ENCODE assay signal across 18 mouse cellular contexts in the genomic region with DNA sequence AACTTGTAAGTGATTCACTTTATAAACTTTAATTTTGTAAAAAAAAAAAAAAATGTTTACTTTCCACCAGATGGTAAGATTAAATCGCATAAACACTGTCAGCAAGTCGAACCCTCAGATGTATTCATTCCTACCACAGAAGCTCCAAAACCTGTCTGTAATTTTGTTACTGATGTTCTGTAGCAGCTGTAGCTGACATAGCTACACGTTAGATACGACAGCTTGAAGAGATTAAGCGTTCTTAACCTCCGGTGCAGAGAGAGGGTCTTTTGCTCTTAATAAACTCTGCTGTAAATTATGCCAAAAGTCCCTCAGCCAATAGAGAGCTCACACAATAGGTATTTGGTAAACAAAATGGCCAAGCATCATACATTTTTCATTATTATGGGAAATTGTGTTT. TPM values are rescaled to one million over a fixed set of nuclear protein-coding genes. Genes with fewer than 3 reads are reported as not detected.
DNase-seq lines count a peak whose midpoint lies in the region; ATAC-seq lines count a peak whose summit lies in the region.
"Had no signal": no experiment of that assay in that cellular context is flagged by ENCODE, and none has a peak within 500 bp of the region (broad histone marks: within the 10 kb centered on the region; RNA-seq: fewer than 3 reads in every experiment).

No protein-coding gene starts in this region.

- H3K9ac ChIP-seq in embryonic facial prominence, embryonic 11.5 days (replicated peaks; ENCODE audit: low read length) = no peak overlapping the region
- H3K9ac ChIP-seq in lung, embryonic 15.5 days = no peak overlapping the region
- H3K9ac ChIP-seq in embryonic facial prominence, embryonic 13.5 days = no peak overlapping the region
- no peak overlapping the region for H3K9ac ChIP-seq in limb, embryonic 13.5 days
- H3K9ac ChIP-seq: embryonic facial prominence, embryonic 12.5 days; forebrain, embryonic 13.5 days; forebrain, postnatal 0 days; heart, embryonic 12.5 days; hindbrain, embryonic 15.5 days had no signal

- H3K27me3 ChIP-seq in embryonic facial prominence, embryonic 11.5 days (ENCODE audit: control insufficient read depth, insufficient read depth, low read length) = no peaks in the 10 kb centered on the region
- no peaks in the 10 kb centered on the region for H3K27me3 ChIP-seq in embryonic facial prominence, embryonic 10.5 days (replicated peaks; ENCODE audit: low read depth, poor library complexity, severe bottlenecking)
- H3K27me3 ChIP-seq in lung, embryonic 15.5 days = peaks cover 26% of the 10 kb centered on the region; the same call in 1 of the 2 replicates
- no peaks in the 10 kb centered on the region for H3K27me3 ChIP-seq in embryonic facial prominence, embryonic 13.5 days
- H3K27me3 ChIP-seq in limb, embryonic 13.5 days = peaks cover 10% of the 10 kb centered on the region; the same call in 1 of the 2 replicates
- H3K27me3 ChIP-seq: embryonic facial prominence, embryonic 12.5 days; forebrain, embryonic 13.5 days; heart, embryonic 12.5 days; hindbrain, embryonic 15.5 days had no signal

- H3K4me1 ChIP-seq in embryonic facial prominence, embryonic 11.5 days (ENCODE audit: control insufficient read depth, insufficient read depth, low read length) = no peaks in the 10 kb centered on the region; the same call in 1 of the 2 replicates
- peaks cover 17% of the 10 kb centered on the region for H3K4me1 ChIP-seq in embryonic facial prominence, embryonic 10.5 days
- H3K4me1 ChIP-seq in lung, embryonic 15.5 days = peaks cover 4% of the 10 kb centered on the region; the same call in 1 of the 2 replicates
- H3K4me1 ChIP-seq in embryonic facial prominence, embryonic 13.5 days = peaks cover 6% of the 10 kb centered on the region; the same call in 1 of the 2 replicates
- peaks cover 9% of the 10 kb centered on the region for H3K4me1 ChIP-seq in limb, embryonic 13.5 days
- H3K4me1 ChIP-seq: embryonic facial prominence, embryonic 12.5 days; forebrain, embryonic 13.5 days; heart, embryonic 12.5 days; hindbrain, embryonic 15.5 days had no signal

- no peak overlapping the region for H3K27ac ChIP-seq in embryonic facial prominence, embryonic 11.5 days (replicated peaks; ENCODE audit: low read depth, low read length)
- no peak overlapping the region for H3K27ac ChIP-seq in embryonic facial prominence, embryonic 10.5 days (replicated peaks)
- H3K27ac ChIP-seq in lung, embryonic 15.5 days = no peak overlapping the region
- no peak overlapping the region for H3K27ac ChIP-seq in embryonic facial prominence, embryonic 13.5 days
- no peak overlapping the region for H3K27ac ChIP-seq in limb, embryonic 13.5 days
- H3K27ac ChIP-seq: embryonic facial prominence, embryonic 12.5 days; forebrain, embryonic 13.5 days; gastrocnemius, adult 2 months; hindbrain, embryonic 15.5 days had no signal

- H3K36me3 ChIP-seq in embryonic facial prominence, embryonic 11.5 days (replicated peaks; ENCODE audit: control insufficient read depth, insufficient read depth, low read depth, low read length) = no peaks in the 10 kb centered on the region
- H3K36me3 ChIP-seq in embryonic facial prominence, embryonic 10.5 days (replicated peaks) = no peaks in the 10 kb centered on the region
- H3K36me3 ChIP-seq in lung, embryonic 15.5 days = no peaks in the 10 kb centered on the region
- H3K36me3 ChIP-seq in embryonic facial prominence, embryonic 13.5 days = no peaks in the 10 kb centered on the region
- H3K36me3 ChIP-seq in limb, embryonic 13.5 days = no peaks in the 10 kb centered on the region
- H3K36me3 ChIP-seq: embryonic facial prominence, embryonic 12.5 days; heart, embryonic 12.5 days; hindbrain, embryonic 15.5 days had no signal

- peak; percentile 63 for DNase-seq in embryonic facial prominence, embryonic 11.5 days (ENCODE audit: low spot score)
- DNase-seq in embryonic facial prominence, embryonic 10.5 days (ENCODE audit: low spot score) = no peak
- DNase-seq in lung, postnatal 25 days (ENCODE audit: low spot score) = no peak
- no peak for DNase-seq in urinary bladder, postnatal 4 days (ENCODE audit: low spot score in 2 of 2)
- DNase-seq: adrenal gland, adult 2 months; adrenal gland, postnatal 36 days; cerebellum, adult 2 months; cerebellum, postnatal 10 days; forebrain, postnatal 0 days; gastrocnemius, adult 2 months; gastrocnemius, postnatal 25 days had no signal

- ATAC-seq in embryonic facial prominence, embryonic 11.5 days (replicated peaks; ENCODE audit: insufficient number of reproducible peaks, low FRiP score, low TSS enrichment, low read depth) = no peak
- peak; percentile 39; the same call in 1 of the 2 replicates for ATAC-seq in lung, embryonic 15.5 days (ENCODE audit: borderline replicate concordance, extremely low read depth, low FRiP score, low TSS enrichment)
- no peak for ATAC-seq in embryonic facial prominence, embryonic 13.5 days (ENCODE audit: insufficient number of reproducible peaks, insufficient read depth, low FRiP score, low TSS enrichment, low read depth)
- no peak for ATAC-seq in limb, embryonic 13.5 days (ENCODE audit: low FRiP score, low read depth)
- ATAC-seq: forebrain, embryonic 13.5 days; forebrain, postnatal 0 days had no signal

- H3K9me3 ChIP-seq in embryonic facial prominence, embryonic 11.5 days (replicated peaks; ENCODE audit: control insufficient read depth, low read length) = no peaks in the 10 kb centered on the region
- no peaks in the 10 kb centered on the region for H3K9me3 ChIP-seq in embryonic facial prominence, embryonic 10.5 days
- no peaks in the 10 kb centered on the region for H3K9me3 ChIP-seq in lung, embryonic 15.5 days
- H3K9me3 ChIP-seq in embryonic facial prominence, embryonic 13.5 days = no peaks in the 10 kb centered on the region
- H3K9me3 ChIP-seq in limb, embryonic 13.5 days = no peaks in the 10 kb centered on the region
- H3K9me3 ChIP-seq: embryonic facial prominence, embryonic 12.5 days; forebrain, embryonic 13.5 days; heart, embryonic 12.5 days; hindbrain, embryonic 15.5 days had no signal

- no peak overlapping the region for H3K4me3 ChIP-seq in embryonic facial prominence, embryonic 11.5 days (ENCODE audit: low read depth, low read length)
- H3K4me3 ChIP-seq in embryonic facial prominence, embryonic 10.5 days = no peak overlapping the region
- H3K4me3 ChIP-seq in lung, embryonic 15.5 days = no peak overlapping the region
- H3K4me3 ChIP-seq in embryonic facial prominence, embryonic 13.5 days = no peak overlapping the region
- no peak overlapping the region for H3K4me3 ChIP-seq in limb, embryonic 13.5 days
- H3K4me3 ChIP-seq: embryonic facial prominence, embryonic 12.5 days; forebrain, embryonic 13.5 days; gastrocnemius, adult 2 months; heart, embryonic 12.5 days; hindbrain, embryonic 15.5 days had no signal

- H3K4me2 ChIP-seq in embryonic facial prominence, embryonic 11.5 days (ENCODE audit: low read depth, low read length) = no peak overlapping the region
- peak overlapping the region; percentile 22; the same call in 1 of the 2 replicates for H3K4me2 ChIP-seq in lung, embryonic 15.5 days
- H3K4me2 ChIP-seq in embryonic facial prominence, embryonic 13.5 days = peak overlapping the region; percentile 39
- 0 out of 2 replicates have a peak overlapping the region, but pooled peaks have one; percentile 7 for H3K4me2 ChIP-seq in limb, embryonic 13.5 days (replicated peaks)
- H3K4me2 ChIP-seq: forebrain, embryonic 13.5 days; heart, embryonic 12.5 days; hindbrain, embryonic 15.5 days had no signal

- WGBS in embryonic facial prominence, embryonic 11.5 days = 26% methylated on average over 6 of the region's 6 CpGs
- 38% methylated on average over 6 of the region's 6 CpGs for WGBS in embryonic facial prominence, embryonic 10.5 days
- 27% methylated on average over 6 of the region's 6 CpGs for WGBS in lung, embryonic 15.5 days
- 16% methylated on average over 6 of the region's 6 CpGs for WGBS in embryonic facial prominence, embryonic 13.5 days
- 15% methylated on average over 6 of the region's 6 CpGs for WGBS in limb, embryonic 13.5 days

RNA-seq across cellular contexts. Expression of a gene that starts 23.8 kb away (rescaled TPM):
- 47.0 and 49.2 TPM in 2 replicates for polyA plus RNA-seq in embryonic facial prominence, embryonic 11.5 days (2014; fragmentation: Nextera tagmentation; extraction: Ambion mirVana)
- polyA plus RNA-seq in embryonic facial prominence, embryonic 10.5 days (2016; fragmentation: Nextera tagmentation; extraction: Ambion mirVana) = 44.0 and 48.2 TPM in 2 replicates
- 5.1 and 5.7 TPM in 2 replicates for polyA plus RNA-seq in lung, embryonic 15.5 days (2015; fragmentation: Nextera tagmentation; extraction: Ambion mirVana)
- polyA plus RNA-seq in embryonic facial prominence, embryonic 13.5 days (2015; fragmentation: Nextera tagmentation; extraction: Ambion mirVana) = 53.7 and 60.7 TPM in 2 replicates
- 38.3 and 41.0 TPM in 2 replicates for polyA plus RNA-seq in limb, embryonic 13.5 days (2015; fragmentation: Nextera tagmentation; extraction: Ambion mirVana)
